Mouse (Mus musculus): ENCODE data around the gene Gpr55.

GRCm38 (mm10) chr1:85992175-85992574 lies 31.4 kb upstream of the Gpr55 start:
- TF ChIP-seq CEBPB (IDR thresholded peaks at IDR 0.05; ENCODE audit: low read depth) = no peak
- TF ChIP-seq CTCF (IDR thresholded peaks at IDR 0.05; ENCODE audit: control insufficient read depth, insufficient read depth, insufficient read length) = no peak
- no peak for TF ChIP-seq MYOD1 (IDR thresholded peaks at IDR 0.05; ENCODE audit: control insufficient read depth, insufficient read length, low read depth)
- no peak for TF ChIP-seq USF1 (IDR thresholded peaks at IDR 0.05; ENCODE audit: low read depth)
- TF ChIP-seq MAX (IDR thresholded peaks at IDR 0.05) = no peak
- TF ChIP-seq MYOG (IDR thresholded peaks at IDR 0.05; ENCODE audit: control insufficient read depth, extremely low read depth, insufficient read length) = no peak
- no peak for TF ChIP-seq FOSL1 (IDR thresholded peaks at IDR 0.05; ENCODE audit: insufficient read depth, low read length, poor library complexity, severe bottlenecking)

Measured in C2C12 (cell line).